Mouse (Mus musculus): Measurements from ENCODE around the gene Klk15.

DNA sequence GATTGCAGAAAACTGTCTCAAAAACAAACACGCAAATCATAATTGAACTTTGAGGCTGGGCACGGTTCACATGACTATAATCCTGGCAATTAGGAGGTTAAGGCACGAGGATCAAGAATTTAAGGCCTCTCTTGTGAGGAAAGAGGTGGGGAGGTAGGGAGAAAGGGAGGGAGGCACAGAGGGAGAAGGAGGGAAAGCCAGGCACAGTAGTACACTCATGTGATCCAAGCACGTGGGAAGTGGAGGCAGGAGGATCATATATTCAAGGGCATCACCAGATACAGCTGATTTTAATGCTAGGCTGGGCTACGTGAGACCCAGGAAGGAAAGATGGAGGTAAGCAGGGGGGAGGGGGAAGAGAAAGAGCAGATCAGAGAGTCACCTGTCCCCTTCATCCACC, 42.2 kb upstream of the Klk15 start:
- TF ChIP-seq CTCF (IDR thresholded peaks at IDR 0.05; ENCODE audit: control insufficient read depth, insufficient read depth, insufficient replicate concordance, low read depth, low read length) (no peak), POLR2A (IDR thresholded peaks at IDR 0.05; ENCODE audit: control insufficient read depth, low read depth, low read length) (no peak)
